Mouse (Mus musculus) limb, embryonic 12.5 days (tissue): Measurements from ENCODE around the gene Fgf3. TPM values are rescaled to one million over a fixed set of nuclear protein-coding genes. Genes with fewer than 3 reads are reported as not detected.

Source experiments
- ATAC-seq: fragments of 200-750 bp; cut with Nextera tagmentation; 2 replicates; pipeline ENCODE4 v1.8.0; 2017; ENCODE audit warnings: low read depth, moderate TSS enrichment; ENCODE audit not compliant: insufficient number of reproducible peaks, insufficient read depth, low FRiP score, low TSS enrichment
- H3K27ac ChIP-seq: fragments of 300-500 bp; sonication (generic); 2 replicates; pipeline ENCODE4 v1.5.1; 2016; ENCODE audit warnings: mild to moderate bottlenecking, moderate library complexity
- H3K27me3 ChIP-seq: fragments of 300-500 bp; sonication (generic); 2 replicates; pipeline ENCODE4 v1.6.1; 2016; ENCODE audit warnings: mild to moderate bottlenecking, moderate library complexity
- H3K36me3 ChIP-seq: fragments of 300-500 bp; sonication (generic); 2 replicates; pipeline ENCODE4 v1.6.1; 2016; ENCODE audit warnings: mild to moderate bottlenecking, moderate library complexity
- H3K4me1 ChIP-seq: fragments of 300-500 bp; sonication (generic); replicated peaks from 2 replicates; pipeline ENCODE4 v1.6.1; 2016
- H3K4me2 ChIP-seq: fragments of 300-500 bp; sonication (generic); 2 replicates; pipeline ENCODE4 v1.6.1; 2016; ENCODE audit warnings: mild to moderate bottlenecking, moderate library complexity
- H3K4me3 ChIP-seq: fragments of 300-500 bp; sonication (generic); replicated peaks from 2 replicates; pipeline ENCODE4 v1.5.1; 2016; ENCODE audit warnings: mild to moderate bottlenecking
- H3K9ac ChIP-seq: fragments of 300-500 bp; sonication (generic); replicated peaks from 2 replicates; pipeline ENCODE4 v1.6.1; 2016; ENCODE audit warnings: mild to moderate bottlenecking, moderate library complexity
- H3K9me3 ChIP-seq: fragments of 300-500 bp; sonication (generic); 2 replicates; pipeline ENCODE4 v1.6.1; 2016; ENCODE audit warnings: mild to moderate bottlenecking, moderate library complexity
- WGBS: fragments of 180-500 bp; shearing (Covaris S2); methylation state at CpG from one replicate; pipeline ENCODE4 v1.1.7; 2016; 5-methylcytosine and 5-hydroxymethylcytosine counted together
- polyA plus RNA-seq: library from polyadenylated mRNA; unstranded; fragments of >200 nt; fragmentation: Nextera tagmentation; extraction: Ambion mirVana; gene quantifications from 2 replicates; pipeline ENCODE4 v1.2.1, GENCODE M21; 2016

The Fgf3 gene
- polyA plus RNA-seq, 1 experiment from 2014 or later, result not detected

- WGBS, result 70% methylated on average over 1 of the region's 1 CpGs
- Histone ChIP-seq H3K4me2 (no peak overlapping the region), H3K27ac (no peak overlapping the region), H3K4me1 (peaks cover 13% of the 10 kb centered on the region), H3K9me3 (no peaks in the 10 kb centered on the region), H3K4me3 (no peak overlapping the region), H3K36me3 (no peaks in the 10 kb centered on the region), H3K9ac (no peak overlapping the region), H3K27me3 (peaks cover 92% of the 10 kb centered on the region)
- ATAC-seq, result no peak
Measured at GRCm38 (mm10) chr7:144858702-144859101, 20.8 kb downstream of the Fgf3 start.

GRCm38 (mm10) chr7:144861056-144861768 is 23.3 kb downstream of the Fgf3 start:
- Histone ChIP-seq H3K4me2 (peak overlapping the region; percentile 48), H3K27ac (no peak overlapping the region), H3K9ac (no peak overlapping the region; the same call in 1 of the 2 replicates), H3K9me3 (no peaks in the 10 kb centered on the region), H3K36me3 (no peaks in the 10 kb centered on the region), H3K4me1 (peaks cover 13% of the 10 kb centered on the region), H3K4me3 (peak overlapping the region; percentile 31), H3K27me3 (peaks cover 95% of the 10 kb centered on the region)
- no peak for ATAC-seq
- WGBS, result under 1% methylated on average over 72 of the region's 72 CpGs

GRCm38 (mm10) chr7:144861769-144862070 is 23.8 kb downstream of the Fgf3 start:
- Histone ChIP-seq H3K9ac (no peak overlapping the region; the same call in 1 of the 2 replicates), H3K27ac (no peak overlapping the region), H3K27me3 (peaks cover 95% of the 10 kb centered on the region), H3K36me3 (no peaks in the 10 kb centered on the region), H3K4me2 (peak overlapping the region; percentile 48), H3K4me3 (peak overlapping the region; percentile 31), H3K9me3 (no peaks in the 10 kb centered on the region), H3K4me1 (peaks cover 13% of the 10 kb centered on the region)
- ATAC-seq, result no peak
- WGBS, result under 1% methylated on average over 28 of the region's 28 CpGs

- no peaks in the 10 kb centered on the region for H3K9me3 ChIP-seq
- peaks cover 13% of the 10 kb centered on the region for H3K4me1 ChIP-seq
- 1% methylated on average over 15 of the region's 15 CpGs for WGBS
- H3K4me3 ChIP-seq, result peak overlapping the region; percentile 31
- no peak overlapping the region for H3K9ac ChIP-seq
- H3K36me3 ChIP-seq, result no peaks in the 10 kb centered on the region
- peak overlapping the region; percentile 48; the same call in 1 of the 2 replicates for H3K4me2 ChIP-seq
- no peak for ATAC-seq
- H3K27me3 ChIP-seq, result peaks cover 96% of the 10 kb centered on the region
- no peak overlapping the region for H3K27ac ChIP-seq
Measured at GRCm38 (mm10) chr7:144862126-144862525, 24.2 kb downstream of the Fgf3 start.

GRCm38 (mm10) chr7:144862712-144863111 is 24.8 kb downstream of the Fgf3 start:
- H3K27ac ChIP-seq, result no peak overlapping the region
- 3% methylated on average over 18 of the region's 18 CpGs for WGBS

GRCm38 (mm10) chr7:144863196-144863595 is 25.3 kb downstream of the Fgf3 start:
- WGBS, result 4% methylated on average over 11 of the region's 11 CpGs
- Histone ChIP-seq H3K4me3 (no peak overlapping the region), H3K27ac (no peak overlapping the region), H3K36me3 (no peaks in the 10 kb centered on the region), H3K4me2 (no peak overlapping the region), H3K9me3 (no peaks in the 10 kb centered on the region), H3K4me1 (peaks cover 13% of the 10 kb centered on the region), H3K9ac (no peak overlapping the region), H3K27me3 (peaks cover 91% of the 10 kb centered on the region)
- no peak for ATAC-seq

More at GRCm38 (mm10) chr7:144862712-144863111, 24.8 kb downstream of the Fgf3 start:
- Histone ChIP-seq H3K9ac (no peak overlapping the region), H3K27me3 (peaks cover 96% of the 10 kb centered on the region), H3K36me3 (no peaks in the 10 kb centered on the region), H3K4me2 (no peak overlapping the region), H3K9me3 (no peaks in the 10 kb centered on the region), H3K4me1 (peaks cover 13% of the 10 kb centered on the region), H3K4me3 (no peak overlapping the region)
- ATAC-seq, result no peak

GRCm38 (mm10) chr7:144864160-144864670 is 26.3 kb downstream of the Fgf3 start:
- Histone ChIP-seq H3K36me3 (no peaks in the 10 kb centered on the region), H3K27ac (no peak overlapping the region), H3K9ac (no peak overlapping the region), H3K4me1 (peaks cover 13% of the 10 kb centered on the region), H3K4me3 (no peak overlapping the region), H3K4me2 (no peak overlapping the region), H3K27me3 (peaks cover 82% of the 10 kb centered on the region), H3K9me3 (no peaks in the 10 kb centered on the region)
- WGBS, result 50% methylated on average over 3 of the region's 3 CpGs
- no peak for ATAC-seq

GRCm38 (mm10) chr7:144867161-144867560 is 29.3 kb downstream of the Fgf3 start:
- Histone ChIP-seq H3K27ac (no peak overlapping the region), H3K4me3 (no peak overlapping the region), H3K36me3 (no peaks in the 10 kb centered on the region), H3K4me2 (no peak overlapping the region), H3K4me1 (no peaks in the 10 kb centered on the region; the same call in 1 of the 2 replicates), H3K9me3 (no peaks in the 10 kb centered on the region), H3K27me3 (peaks cover 57% of the 10 kb centered on the region), H3K9ac (no peak overlapping the region)
- ATAC-seq, result no peak
- 62% methylated on average over 4 of the region's 4 CpGs for WGBS

GRCm38 (mm10) chr7:144867602-144868001 is 29.7 kb downstream of the Fgf3 start:
- Histone ChIP-seq H3K4me1 (no peaks in the 10 kb centered on the region), H3K4me3 (no peak overlapping the region), H3K27me3 (peaks cover 54% of the 10 kb centered on the region), H3K4me2 (no peak overlapping the region), H3K9me3 (no peaks in the 10 kb centered on the region), H3K9ac (no peak overlapping the region), H3K27ac (no peak overlapping the region), H3K36me3 (no peaks in the 10 kb centered on the region)
- no peak for ATAC-seq
- WGBS, result 81% methylated on average over 8 of the region's 8 CpGs

GRCm38 (mm10) chr7:144872420-144872819 is 34.5 kb downstream of the Fgf3 start:
- H3K27me3 ChIP-seq, result peaks cover 25% of the 10 kb centered on the region
- WGBS, result 59% methylated on average over 4 of the region's 4 CpGs
- no peak for ATAC-seq

GRCm38 (mm10) chr7:144873160-144873559 is 35.3 kb downstream of the Fgf3 start:
- no peaks in the 10 kb centered on the region for H3K4me1 ChIP-seq
- 80% methylated on average over 4 of the region's 4 CpGs for WGBS
- no peaks in the 10 kb centered on the region for H3K36me3 ChIP-seq
- no peaks in the 10 kb centered on the region for H3K9me3 ChIP-seq
- no peak for ATAC-seq
- no peak overlapping the region for H3K4me2 ChIP-seq
- H3K27me3 ChIP-seq, result peaks cover 25% of the 10 kb centered on the region; the same call in 1 of the 2 replicates
- no peak overlapping the region for H3K9ac ChIP-seq
- H3K27ac ChIP-seq, result no peak overlapping the region
- no peak overlapping the region for H3K4me3 ChIP-seq

More at GRCm38 (mm10) chr7:144872420-144872819, 34.5 kb downstream of the Fgf3 start:
- Histone ChIP-seq H3K4me3 (no peak overlapping the region), H3K27ac (no peak overlapping the region), H3K4me1 (no peaks in the 10 kb centered on the region), H3K9me3 (no peaks in the 10 kb centered on the region), H3K4me2 (no peak overlapping the region), H3K9ac (no peak overlapping the region), H3K36me3 (no peaks in the 10 kb centered on the region)

GRCm38 (mm10) chr7:144874226-144874625 is 36.3 kb downstream of the Fgf3 start:
- no peak for ATAC-seq
- no peaks in the 10 kb centered on the region for H3K9me3 ChIP-seq
- WGBS, result 64% methylated on average over 4 of the region's 4 CpGs
- H3K27ac ChIP-seq, result no peak overlapping the region
- no peak overlapping the region for H3K9ac ChIP-seq
- H3K27me3 ChIP-seq, result peaks cover 27% of the 10 kb centered on the region; the same call in 1 of the 2 replicates
- no peak overlapping the region for H3K4me2 ChIP-seq
- no peaks in the 10 kb centered on the region for H3K36me3 ChIP-seq
- no peak overlapping the region for H3K4me3 ChIP-seq
- H3K4me1 ChIP-seq, result no peaks in the 10 kb centered on the region
